Mouse (Mus musculus) small intestine, adult 2 months (tissue): ENCODE data around the gene Ptbp2. TPM values are rescaled to one million over a fixed set of nuclear protein-coding genes. Genes with fewer than 3 reads are reported as not detected.
A peak's percentile ranks its signal among the peaks of the same experiment; 100 is the strongest.

Experiments
- H3K27ac ChIP-seq: fragments of 200-500 bp; 2 replicates; pipeline ENCODE4 v1.5.1; 2012; ENCODE audit warnings: low read depth, low read length, control low read depth, inconsistent platforms; ENCODE audit not compliant: insufficient read depth
- H3K27me3 ChIP-seq: fragments of 200-500 bp; 2 replicates; pipeline ENCODE4 v1.6.1; 2012; ENCODE audit warnings: mild to moderate bottlenecking, moderate library complexity, low read length, inconsistent platforms; ENCODE audit not compliant: control insufficient read depth, insufficient read depth
- H3K36me3 ChIP-seq: fragments of 200-500 bp; 2 replicates; pipeline ENCODE4 v1.6.1; 2012; ENCODE audit warnings: mild to moderate bottlenecking, low read length, control low read depth, inconsistent platforms; ENCODE audit not compliant: control insufficient read depth, insufficient read depth
- H3K4me1 ChIP-seq: fragments of 200-500 bp; 2 replicates; pipeline ENCODE4 v1.6.1; 2012; ENCODE audit warnings: low read length, inconsistent platforms, mixed read lengths; ENCODE audit not compliant: control insufficient read depth, insufficient read depth, insufficient read length
- H3K4me3 ChIP-seq: fragments of 200-500 bp; 2 replicates; pipeline ENCODE4 v1.5.1; 2012; ENCODE audit warnings: low read depth, mild to moderate bottlenecking, control low read depth, inconsistent platforms, low read length, moderate library complexity
- CTCF ChIP-seq: fragments of 200-500 bp; IDR thresholded peaks from 2 replicates; pipeline ENCODE4 v1.5.1; 2012; ENCODE audit warnings: low read depth, mild to moderate bottlenecking, control low read depth, inconsistent platforms, low read length, moderate library complexity, mixed read lengths; ENCODE audit not compliant: insufficient replicate concordance, insufficient read length; ENCODE audit errors: extremely low read depth
- POLR2A ChIP-seq: fragments of 200-500 bp; IDR thresholded peaks from 2 replicates; pipeline ENCODE4 v1.6.1; 2012; ENCODE audit warnings: low read depth, mild to moderate bottlenecking, control low read depth, inconsistent platforms, low read length, moderate library complexity
- WGBS: fragments of 180-500 bp; shearing (Covaris S2); methylation state at CpG from one replicate; pipeline ENCODE4 v1.1.7; 2018; 5-methylcytosine and 5-hydroxymethylcytosine counted together
- polyA plus RNA-seq: library from polyadenylated mRNA; depleted of rRNA; stranded (reverse); fragments of >200 nt; gene quantifications from 2 replicates; pipeline ENCODE4 v1.2.3, GENCODE M21; 2012; rRNA removed

Gene Ptbp2
- polyA plus RNA-seq: 1.9 and 2.9 TPM in 2 replicates

DNA sequence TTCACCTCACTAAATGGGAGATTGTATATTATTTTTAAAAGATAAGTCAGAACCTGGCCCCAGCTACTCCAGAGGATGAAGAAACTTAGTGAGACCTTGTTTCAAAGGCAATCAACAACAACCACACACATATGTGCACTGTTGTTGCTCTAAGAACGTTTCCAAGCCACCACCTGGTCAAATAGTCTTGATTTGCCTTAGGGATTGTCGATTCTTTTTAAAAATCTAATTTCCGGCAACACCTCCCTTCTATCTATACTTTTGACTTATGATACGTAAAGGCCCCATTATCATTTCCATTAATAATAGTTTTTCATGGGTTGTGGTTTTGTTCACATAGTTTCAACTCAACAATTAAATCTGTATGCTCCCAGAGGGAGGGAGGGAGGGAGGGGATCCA, at the start of gene Ptbp2:
TSS of gene Ptbp2 (minus strand) at position 101 of the 400 bp plus-strand sequence.
- Histone ChIP-seq H3K4me1 (peaks cover 4% of the 10 kb centered on the region; the same call in 1 of the 2 replicates), H3K4me3 (peak within 1 kb of the TSS; percentile 96), H3K36me3 (no peaks in the 10 kb centered on the region), H3K27me3 (no peaks in the 10 kb centered on the region), H3K27ac (no peak within 1 kb of the TSS)
- WGBS: 89% methylated on average over 4 of the region's 4 CpGs
- no peak for TF ChIP-seq POLR2A
- TF ChIP-seq CTCF: no peak

DNA sequence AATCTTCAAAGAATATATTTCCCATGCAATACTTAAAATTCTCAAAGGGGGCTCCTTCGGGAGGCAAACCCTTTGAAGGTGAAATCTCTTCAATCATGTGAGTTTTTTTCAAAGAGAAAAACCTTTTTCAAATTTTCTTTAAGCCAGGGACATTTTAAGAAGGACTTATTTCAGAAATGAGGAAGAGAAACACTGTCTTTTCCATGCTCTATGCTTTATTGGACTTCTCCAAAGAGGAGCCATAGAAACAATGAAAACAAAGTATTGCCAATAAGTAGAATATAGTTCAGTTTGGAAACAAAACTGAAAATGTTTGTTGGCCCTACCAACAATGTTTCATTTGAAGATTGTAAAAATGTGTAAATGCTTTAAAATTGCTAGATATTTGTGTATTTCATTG, 30.4 kb upstream of the Ptbp2 start:
- H3K27me3 ChIP-seq: no peaks in the 10 kb centered on the region; the same call in 1 of the 2 replicates
- H3K36me3 ChIP-seq: no peaks in the 10 kb centered on the region
- H3K4me3 ChIP-seq: no peak overlapping the region
- 69% methylated on average over 1 of the region's 1 CpGs for WGBS
- no peak overlapping the region for H3K27ac ChIP-seq
- H3K4me1 ChIP-seq: no peaks in the 10 kb centered on the region
- TF ChIP-seq POLR2A (no peak), CTCF (no peak)

DNA sequence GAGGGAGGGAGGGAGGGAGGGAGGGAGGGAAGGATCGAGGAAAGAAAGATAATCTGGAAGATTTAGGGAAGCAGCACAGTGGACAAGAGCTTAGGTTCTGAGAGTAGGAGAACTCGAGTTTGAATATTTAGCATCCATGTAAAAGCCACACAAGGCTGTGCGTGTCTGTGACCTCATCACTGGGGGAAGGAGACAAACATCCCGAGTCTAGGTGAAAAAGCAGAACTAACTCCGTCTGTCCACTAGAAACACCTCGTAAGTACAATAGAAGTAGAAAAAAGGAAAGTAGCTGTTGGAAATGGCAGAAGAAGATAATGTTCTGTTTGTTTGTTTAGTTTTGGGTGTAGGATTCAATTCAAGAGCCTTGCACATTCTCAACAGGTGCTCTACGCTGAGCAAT, 21.9 kb upstream of the Ptbp2 start:
- H3K4me1 ChIP-seq: no peaks in the 10 kb centered on the region
- H3K4me3 ChIP-seq: no peak overlapping the region
- no peaks in the 10 kb centered on the region for H3K36me3 ChIP-seq
- no peak for TF ChIP-seq POLR2A
- no peak for TF ChIP-seq CTCF
- 70% methylated on average over 7 of the region's 7 CpGs for WGBS
- no peak overlapping the region for H3K27ac ChIP-seq
- H3K27me3 ChIP-seq: no peaks in the 10 kb centered on the region

DNA sequence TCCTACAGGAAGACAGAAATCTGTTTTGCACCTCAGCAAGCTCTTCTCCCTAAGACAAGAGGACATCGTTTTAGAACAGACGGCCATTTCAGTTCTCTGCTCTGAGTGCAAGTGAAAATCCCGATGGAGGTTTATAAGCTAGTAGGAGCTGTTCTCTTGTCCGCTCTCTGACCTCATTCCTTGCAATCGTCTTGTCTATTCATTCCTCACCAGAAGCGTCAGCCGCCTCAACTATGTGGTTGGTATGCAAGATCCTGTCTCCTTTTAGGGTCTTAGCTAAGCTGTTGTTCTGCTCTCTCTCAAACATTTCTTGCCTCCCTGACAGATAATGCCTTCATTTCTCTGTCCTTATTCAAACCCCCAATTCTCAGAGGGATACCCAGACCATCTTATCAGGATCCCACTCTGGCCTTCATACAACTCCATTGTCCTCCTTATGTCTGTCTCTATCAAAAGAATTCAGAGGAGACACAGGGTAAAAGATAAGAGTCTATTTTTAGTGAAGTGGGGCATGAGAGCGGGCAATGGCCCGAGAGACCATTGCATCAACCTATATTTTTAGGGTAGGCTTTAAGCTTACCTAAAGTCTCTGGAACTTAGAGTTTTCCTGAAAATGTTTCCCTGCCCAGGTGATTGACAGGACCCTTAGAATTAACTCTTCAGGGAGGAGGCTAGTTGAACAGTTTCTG, 10.6 kb upstream of the Ptbp2 start:
- Histone ChIP-seq H3K4me3 (no peak overlapping the region), H3K4me1 (no peaks in the 10 kb centered on the region), H3K27me3 (no peaks in the 10 kb centered on the region), H3K27ac (no peak overlapping the region), H3K36me3 (no peaks in the 10 kb centered on the region)
- TF ChIP-seq POLR2A: no peak
- no peak for TF ChIP-seq CTCF
- 87% methylated on average over 9 of the region's 9 CpGs for WGBS

- under 1% methylated on average over 73 of the region's 89 CpGs for WGBS
- peak overlapping the region; percentile 96 for H3K4me3 ChIP-seq
- no peaks in the 10 kb centered on the region for H3K36me3 ChIP-seq
- H3K27me3 ChIP-seq: no peaks in the 10 kb centered on the region
- peak overlapping the region; percentile 64; the same call in 1 of the 2 replicates for H3K27ac ChIP-seq
- peaks cover 4% of the 10 kb centered on the region; the same call in 1 of the 2 replicates for H3K4me1 ChIP-seq
- no peak for TF ChIP-seq CTCF
- 0 out of 2 replicates have a peak, but pooled peaks have one; percentile 23 for TF ChIP-seq POLR2A
Observed at GRCm38 (mm10) chr3:119782946-119783701, 1.1 kb downstream of the Ptbp2 start.

- no peaks in the 10 kb centered on the region for H3K36me3 ChIP-seq
- H3K4me1 ChIP-seq: peaks cover 4% of the 10 kb centered on the region; the same call in 1 of the 2 replicates
- TF ChIP-seq CTCF (no peak), POLR2A (no peak)
- peak overlapping the region; percentile 96 for H3K4me3 ChIP-seq
- WGBS: under 1% methylated on average over 63 of the region's 63 CpGs
- H3K27ac ChIP-seq: peak overlapping the region; percentile 22; the same call in 1 of the 2 replicates
- H3K27me3 ChIP-seq: no peaks in the 10 kb centered on the region
Observed at GRCm38 (mm10) chr3:119782022-119782945, 2.0 kb downstream of the Ptbp2 start.
